Mouse (Mus musculus) embryonic facial prominence, embryonic 11.5 days (tissue): ENCODE results near the gene Vegfd. TPM values are rescaled to one million over a fixed set of nuclear protein-coding genes. Genes with fewer than 3 reads are reported as not detected.

Experiments
- ATAC-seq: fragments of 200-750 bp; cut with Nextera tagmentation; replicated peaks from 2 replicates; pipeline ENCODE4 v1.8.0; 2017; ENCODE audit warnings: low read depth; ENCODE audit not compliant: insufficient number of reproducible peaks, low FRiP score, low TSS enrichment
- DNase-seq: peaks from one replicate; pipeline ENCODE4 v3.0.0-alpha.2; 2015; ENCODE audit warnings: low spot score
- H3K27ac ChIP-seq: fragments of 300-500 bp; sonication (generic); replicated peaks from 2 replicates; pipeline ENCODE4 v1.5.1; 2014; ENCODE audit warnings: mild to moderate bottlenecking, low read depth, low read length, control low read depth
- H3K27me3 ChIP-seq: fragments of 300-500 bp; sonication (generic); 2 replicates; pipeline ENCODE4 v1.6.1; 2014; ENCODE audit warnings: mild to moderate bottlenecking, low read length, moderate library complexity, mixed read lengths; ENCODE audit not compliant: control insufficient read depth, insufficient read depth
- H3K36me3 ChIP-seq: fragments of 300-500 bp; sonication (generic); replicated peaks from 2 replicates; pipeline ENCODE4 v1.6.1; 2014; ENCODE audit warnings: low read depth, mild to moderate bottlenecking, low read length, moderate library complexity, mixed read lengths; ENCODE audit not compliant: control insufficient read depth, insufficient read depth
- H3K4me1 ChIP-seq: fragments of 300-500 bp; sonication (generic); 2 replicates; pipeline ENCODE4 v1.6.1; 2014; ENCODE audit warnings: low read length, mixed read lengths; ENCODE audit not compliant: control insufficient read depth, insufficient read depth
- H3K4me2 ChIP-seq: fragments of 300-500 bp; sonication (generic); 2 replicates; pipeline ENCODE4 v1.6.1; 2014; ENCODE audit warnings: low read depth, mild to moderate bottlenecking, control low read depth, low read length, moderate library complexity
- H3K4me3 ChIP-seq: fragments of 300-500 bp; sonication (generic); 2 replicates; pipeline ENCODE4 v1.5.1; 2014; ENCODE audit warnings: low read depth, low read length, control low read depth
- H3K9ac ChIP-seq: fragments of 300-500 bp; sonication (generic); replicated peaks from 2 replicates; pipeline ENCODE4 v1.6.1; 2014; ENCODE audit warnings: mild to moderate bottlenecking, control low read depth, low read length
- H3K9me3 ChIP-seq: fragments of 300-500 bp; sonication (generic); replicated peaks from 2 replicates; pipeline ENCODE4 v1.6.1; 2016; ENCODE audit warnings: mild to moderate bottlenecking, low read length, inconsistent platforms, mixed read lengths; ENCODE audit not compliant: control insufficient read depth
- WGBS: fragments of 180-500 bp; shearing (Covaris S2); extraction: QIAGEN DNeasy Blood & Tissue Kit; methylation state at CpG from one replicate; pipeline ENCODE4 v1.1.7; 2014; 5-methylcytosine and 5-hydroxymethylcytosine counted together
- polyA plus RNA-seq: library from polyadenylated mRNA; unstranded; fragments of >200 nt; fragmentation: Nextera tagmentation; extraction: Ambion mirVana; gene quantifications from 2 replicates; pipeline ENCODE4 v1.2.1, GENCODE M21; 2014

Vegfd gene
- polyA plus RNA-seq, 1 experiment from 2014 or later, result 4.1 TPM

DNA sequence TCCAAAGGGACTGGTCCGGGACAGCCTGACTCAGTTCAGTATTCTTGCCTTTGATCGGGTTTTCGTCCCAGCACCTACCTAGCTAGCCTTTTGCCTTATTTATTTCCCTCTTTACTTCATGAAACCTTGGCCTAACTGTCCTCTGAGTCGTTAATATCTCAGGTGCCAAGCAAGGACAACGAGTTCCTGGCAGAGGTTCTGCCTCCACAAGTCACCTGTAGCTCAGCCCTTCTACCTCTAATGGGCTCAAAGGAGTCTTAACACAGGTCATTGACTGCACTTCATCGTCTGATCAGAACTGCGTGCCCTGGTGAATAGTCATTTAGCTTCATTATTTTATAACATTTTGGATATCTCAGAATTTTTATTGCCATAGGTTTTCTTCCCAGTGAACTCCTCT, 66.3 kb downstream of the Vegfd start:
- no peaks in the 10 kb centered on the region for H3K4me1 ChIP-seq
- no peaks in the 10 kb centered on the region for H3K9me3 ChIP-seq
- H3K9ac ChIP-seq, result no peak overlapping the region
- no peak overlapping the region for H3K4me3 ChIP-seq
- ATAC-seq (no peak), DNase-seq (no peak)
- WGBS, result 79% methylated on average over 7 of the region's 7 CpGs
- H3K4me2 ChIP-seq, result no peak overlapping the region
- no peak overlapping the region for H3K27ac ChIP-seq
- H3K27me3 ChIP-seq, result no peaks in the 10 kb centered on the region; the same call in 1 of the 2 replicates
- no peaks in the 10 kb centered on the region for H3K36me3 ChIP-seq

DNA sequence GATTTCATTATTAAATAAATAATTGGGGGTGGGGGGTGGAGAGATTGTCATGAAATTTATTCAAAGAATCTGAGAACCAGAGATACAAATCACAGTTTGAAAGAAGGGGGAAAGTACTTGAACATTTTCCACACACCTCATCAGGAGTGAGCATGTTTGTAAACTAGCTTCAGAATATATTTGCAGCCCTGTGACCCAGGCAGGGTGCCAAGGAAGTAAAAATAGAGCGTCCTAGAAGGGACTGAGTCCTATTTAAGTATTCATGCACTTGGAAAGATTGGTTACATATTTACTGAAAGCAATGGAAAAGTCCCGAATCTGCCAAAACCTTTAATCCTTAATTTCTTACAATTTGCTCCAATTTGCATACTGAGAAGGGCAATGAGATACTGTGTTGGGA, 67.0 kb downstream of the Vegfd start:
- Histone ChIP-seq H3K4me1 (no peaks in the 10 kb centered on the region), H3K9ac (no peak overlapping the region), H3K4me2 (no peak overlapping the region), H3K27me3 (no peaks in the 10 kb centered on the region; the same call in 1 of the 2 replicates), H3K9me3 (no peaks in the 10 kb centered on the region), H3K27ac (no peak overlapping the region), H3K4me3 (no peak overlapping the region), H3K36me3 (no peaks in the 10 kb centered on the region)
- 75% methylated on average over 2 of the region's 2 CpGs for WGBS
- ATAC-seq, result no peak
- no peak for DNase-seq

DNA sequence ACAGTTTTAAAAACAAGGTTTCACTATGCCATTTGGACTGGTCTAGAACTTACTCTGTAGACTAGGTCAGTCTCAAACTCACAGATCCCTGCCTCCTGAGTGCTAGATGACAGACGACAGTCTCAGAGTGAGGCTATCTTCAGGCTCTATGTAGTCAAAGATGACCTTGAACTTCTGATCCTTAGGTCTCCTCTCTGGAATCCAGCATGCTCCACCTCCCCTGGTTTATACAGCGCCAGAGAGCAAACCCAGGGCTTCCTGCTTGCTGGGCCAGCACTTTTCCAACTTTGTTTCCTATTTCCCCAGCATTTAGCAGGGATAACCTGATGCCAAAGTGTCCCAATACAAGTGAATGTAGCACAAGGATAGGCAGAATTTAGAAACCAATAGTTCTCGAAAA, 67.5 kb downstream of the Vegfd start:
- no peaks in the 10 kb centered on the region for H3K36me3 ChIP-seq
- H3K27ac ChIP-seq, result no peak overlapping the region
- ATAC-seq (no peak), DNase-seq (no peak)
- no peaks in the 10 kb centered on the region for H3K4me1 ChIP-seq
- no peak overlapping the region for H3K4me3 ChIP-seq
- no peaks in the 10 kb centered on the region; the same call in 1 of the 2 replicates for H3K27me3 ChIP-seq
- H3K9me3 ChIP-seq, result no peaks in the 10 kb centered on the region
- H3K9ac ChIP-seq, result no peak overlapping the region
- H3K4me2 ChIP-seq, result no peak overlapping the region
- 68% methylated on average over 3 of the region's 3 CpGs for WGBS

DNA sequence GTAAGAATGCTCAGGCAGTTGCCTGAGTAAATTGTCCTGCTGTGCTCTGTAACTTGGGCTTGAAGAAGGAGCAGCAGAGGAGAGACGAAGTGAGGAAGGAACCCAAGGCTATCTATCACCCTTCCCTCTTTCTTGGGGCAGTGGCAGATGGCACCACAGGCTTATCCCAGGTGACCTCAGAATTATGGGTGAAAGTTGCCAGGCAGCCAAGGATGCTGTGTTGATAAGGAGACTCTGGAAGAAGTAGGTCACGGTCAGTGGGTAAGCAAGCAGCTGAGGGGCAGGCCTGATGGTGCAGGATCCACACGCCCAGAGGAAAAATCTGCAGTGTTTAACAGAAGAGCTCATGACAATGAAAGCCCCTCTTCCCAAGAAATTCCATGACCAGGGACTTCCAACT, 68.1 kb downstream of the Vegfd start:
- ATAC-seq, result no peak
- WGBS, result 77% methylated on average over 3 of the region's 3 CpGs

DNA sequence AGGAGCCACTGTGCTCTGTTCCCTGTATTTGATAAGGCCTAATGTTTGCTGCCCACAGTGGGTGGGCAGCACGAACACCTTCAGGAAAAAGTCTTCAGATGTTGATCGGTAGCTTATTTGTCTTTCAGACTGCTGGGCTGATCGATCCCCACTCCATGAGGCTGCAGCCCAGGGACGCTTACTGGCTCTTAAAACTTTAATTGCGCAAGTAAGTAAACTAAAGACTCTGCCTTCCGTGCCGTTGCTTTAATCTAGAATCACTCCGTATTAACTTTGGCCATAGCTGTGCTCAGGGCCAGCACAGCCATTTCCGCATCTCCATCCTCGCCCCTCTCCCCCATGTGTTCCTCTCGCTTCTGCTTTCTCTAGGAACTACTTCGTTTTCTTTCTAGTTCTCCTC, 72.4 kb downstream of the Vegfd start:
- Histone ChIP-seq H3K27me3 (no peaks in the 10 kb centered on the region; the same call in 1 of the 2 replicates), H3K4me3 (no peak overlapping the region), H3K4me1 (no peaks in the 10 kb centered on the region), H3K4me2 (no peak overlapping the region), H3K36me3 (no peaks in the 10 kb centered on the region), H3K9ac (no peak overlapping the region), H3K27ac (no peak overlapping the region), H3K9me3 (no peaks in the 10 kb centered on the region)
- DNase-seq, result no peak
- ATAC-seq, result no peak
- 88% methylated on average over 12 of the region's 12 CpGs for WGBS

More for the DNA sequence above, 68.1 kb downstream of the Vegfd start:
- Histone ChIP-seq H3K4me1 (no peaks in the 10 kb centered on the region), H3K36me3 (no peaks in the 10 kb centered on the region), H3K27me3 (no peaks in the 10 kb centered on the region; the same call in 1 of the 2 replicates), H3K9me3 (no peaks in the 10 kb centered on the region), H3K4me3 (no peak overlapping the region), H3K4me2 (no peak overlapping the region), H3K9ac (no peak overlapping the region), H3K27ac (no peak overlapping the region)
- no peak for DNase-seq

DNA sequence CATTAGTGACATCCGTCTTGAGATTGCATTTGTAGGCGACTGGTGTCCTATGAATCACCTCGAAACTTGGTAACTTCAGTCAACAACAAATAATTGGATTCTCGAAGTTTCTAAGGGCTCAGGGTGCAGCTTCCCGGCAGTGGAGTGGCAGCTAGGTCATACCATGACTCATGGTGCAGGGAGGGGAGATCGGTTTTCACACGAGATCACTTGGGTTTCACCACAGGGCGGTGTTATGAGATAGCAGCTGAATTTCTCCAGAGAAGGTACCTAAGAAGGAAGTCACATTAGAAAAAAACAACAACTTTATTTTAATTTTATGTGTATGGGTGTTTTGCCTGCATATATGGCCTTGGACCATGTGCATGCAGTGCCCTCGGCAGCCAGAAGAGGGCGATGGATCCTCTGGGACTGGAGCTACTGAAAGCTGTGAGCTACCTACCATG, 73.0 kb downstream of the Vegfd start:
- ATAC-seq (no peak), DNase-seq (no peak)
- Histone ChIP-seq H3K9ac (no peak overlapping the region), H3K4me2 (no peak overlapping the region), H3K4me1 (no peaks in the 10 kb centered on the region), H3K9me3 (no peaks in the 10 kb centered on the region), H3K36me3 (no peaks in the 10 kb centered on the region), H3K4me3 (no peak overlapping the region), H3K27ac (no peak overlapping the region), H3K27me3 (no peaks in the 10 kb centered on the region; the same call in 1 of the 2 replicates)
- 76% methylated on average over 10 of the region's 10 CpGs for WGBS

DNA sequence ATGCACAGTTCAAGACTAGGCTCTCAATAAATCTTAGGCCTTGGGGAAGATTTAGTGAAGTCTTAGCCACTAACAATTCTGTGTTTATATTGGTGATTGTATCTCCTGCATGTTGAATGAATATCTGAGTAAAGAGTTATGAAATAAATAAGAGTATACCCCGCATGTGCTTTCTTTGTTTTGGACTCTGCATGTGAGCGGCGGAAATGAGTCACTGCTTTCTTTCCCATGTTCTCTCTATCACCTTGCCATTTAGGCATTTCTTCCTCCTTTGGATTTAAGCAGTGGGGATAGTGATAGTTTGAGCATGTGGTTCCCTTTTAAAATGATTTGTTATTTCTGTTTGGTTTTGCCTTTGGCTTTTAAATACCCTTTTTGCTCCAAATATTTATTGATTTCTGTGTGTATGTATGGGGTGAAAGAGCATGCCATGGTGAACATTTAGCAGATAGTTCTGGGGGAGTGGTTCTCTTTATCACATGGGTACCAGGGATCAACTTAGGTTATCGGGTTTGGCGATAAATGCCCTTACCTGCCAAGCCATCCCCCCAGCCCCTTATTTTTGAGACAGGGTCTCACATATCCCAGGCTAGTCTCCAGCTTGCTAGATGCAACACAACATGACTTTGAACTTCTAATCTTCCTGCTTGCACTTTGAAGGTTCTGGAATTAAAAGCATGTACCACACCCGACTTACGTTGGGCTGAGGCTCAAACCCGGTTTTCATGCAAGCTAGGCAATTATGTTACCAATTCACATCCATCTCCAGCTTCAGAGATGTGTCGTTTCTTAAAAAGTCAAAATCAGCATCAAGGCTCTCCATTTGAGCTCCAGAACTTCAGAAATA, 73.9 kb downstream of the Vegfd start:
- DNase-seq (no peak), ATAC-seq (no peak)
- Histone ChIP-seq H3K4me3 (no peak overlapping the region), H3K9ac (no peak overlapping the region), H3K27me3 (no peaks in the 10 kb centered on the region; the same call in 1 of the 2 replicates), H3K36me3 (no peaks in the 10 kb centered on the region), H3K27ac (no peak overlapping the region), H3K4me2 (no peak overlapping the region), H3K9me3 (no peaks in the 10 kb centered on the region), H3K4me1 (no peaks in the 10 kb centered on the region)
- WGBS, result 85% methylated on average over 9 of the region's 9 CpGs

DNA sequence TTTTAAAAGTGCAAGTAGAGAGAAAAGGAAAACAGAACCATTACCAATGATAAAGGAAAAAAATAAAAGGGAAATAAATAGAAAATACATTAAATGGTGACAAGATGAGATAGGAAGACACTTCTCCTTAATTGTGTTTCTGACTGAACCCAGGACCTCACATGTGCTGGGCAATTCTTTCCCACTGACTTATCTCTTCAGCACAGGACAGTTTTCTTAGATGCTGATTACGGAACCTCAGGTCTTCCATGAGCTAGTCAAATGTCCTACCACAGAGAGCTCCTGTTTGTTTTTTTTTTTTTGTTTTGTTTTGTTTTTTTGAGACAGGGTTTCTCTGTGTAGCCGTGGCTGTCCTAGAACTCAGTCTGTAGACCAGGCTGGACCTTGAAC, 74.5 kb downstream of the Vegfd start:
- DNase-seq (no peak), ATAC-seq (no peak)
- Histone ChIP-seq H3K4me3 (no peak overlapping the region), H3K36me3 (no peaks in the 10 kb centered on the region), H3K4me1 (no peaks in the 10 kb centered on the region), H3K27me3 (no peaks in the 10 kb centered on the region), H3K9ac (no peak overlapping the region), H3K4me2 (no peak overlapping the region), H3K9me3 (no peaks in the 10 kb centered on the region), H3K27ac (no peak overlapping the region)
- WGBS, result 75% methylated on average over 2 of the region's 2 CpGs
